Mouse (Mus musculus): ENCODE measurements around the gene Gpr142. TPM values are rescaled to one million over a fixed set of nuclear protein-coding genes. Genes with fewer than 3 reads are reported as not detected.
A peak's percentile ranks its signal among the peaks of the same experiment; 100 is the strongest.

Gene Gpr142
- polyA plus RNA-seq, 1 experiment = not detected

- Histone ChIP-seq H3K27me3 (replicated peaks; ENCODE audit: control insufficient read depth, insufficient read depth, low read length) (no peaks in the 10 kb centered on the region), H3K4me3 (ENCODE audit: insufficient read depth, low read depth, low read length) (no peak overlapping the region), H3K36me3 (ENCODE audit: control insufficient read depth, insufficient read depth, low read length) (no peaks in the 10 kb centered on the region), H3K4me1 (ENCODE audit: control insufficient read depth, insufficient read depth, low read length) (no peaks in the 10 kb centered on the region), H3K27ac (ENCODE audit: insufficient read depth, low read depth, low read length) (no peak overlapping the region)
- peak; percentile 93 for DNase-seq
- no peak for TF ChIP-seq POLR2A (IDR thresholded peaks at IDR 0.05; ENCODE audit: low read depth, low read length)
- TF ChIP-seq CTCF (conservative IDR thresholded peaks at IDR 0.05; ENCODE audit: insufficient read depth, insufficient read length, low read depth, low read length) = peak; percentile 89
- WGBS = 11% methylated on average over 6 of the region's 6 CpGs
Measured at GRCm38 (mm10) chr11:114812731-114813240, 14.1 kb downstream of the Gpr142 start.

- no peaks in the 10 kb centered on the region for H3K36me3 ChIP-seq (ENCODE audit: control insufficient read depth, insufficient read depth, low read length)
- no peaks in the 10 kb centered on the region for H3K27me3 ChIP-seq (replicated peaks; ENCODE audit: control insufficient read depth, insufficient read depth, low read length)
- 82% methylated on average over 11 of the region's 11 CpGs for WGBS
- DNase-seq = no peak
- TF ChIP-seq CTCF (conservative IDR thresholded peaks at IDR 0.05; ENCODE audit: insufficient read depth, insufficient read length, low read depth, low read length) (no peak), POLR2A (IDR thresholded peaks at IDR 0.05; ENCODE audit: low read depth, low read length) (no peak)
- H3K4me3 ChIP-seq (ENCODE audit: insufficient read depth, low read depth, low read length) = no peak overlapping the region
- H3K27ac ChIP-seq (ENCODE audit: insufficient read depth, low read depth, low read length) = no peak overlapping the region
- no peaks in the 10 kb centered on the region for H3K4me1 ChIP-seq (ENCODE audit: control insufficient read depth, insufficient read depth, low read length)
Measured at GRCm38 (mm10) chr11:114814873-114815592, 16.3 kb downstream of the Gpr142 start.

- no peaks in the 10 kb centered on the region for H3K36me3 ChIP-seq (ENCODE audit: control insufficient read depth, insufficient read depth, low read length)
- H3K27ac ChIP-seq (ENCODE audit: insufficient read depth, low read depth, low read length) = no peak overlapping the region
- no peaks in the 10 kb centered on the region for H3K27me3 ChIP-seq (replicated peaks; ENCODE audit: control insufficient read depth, insufficient read depth, low read length)
- 92% methylated on average over 4 of the region's 4 CpGs for WGBS
- TF ChIP-seq CTCF (conservative IDR thresholded peaks at IDR 0.05; ENCODE audit: insufficient read depth, insufficient read length, low read depth, low read length) (no peak), POLR2A (IDR thresholded peaks at IDR 0.05; ENCODE audit: low read depth, low read length) (no peak)
- no peak overlapping the region for H3K4me3 ChIP-seq (ENCODE audit: insufficient read depth, low read depth, low read length)
- H3K4me1 ChIP-seq (ENCODE audit: control insufficient read depth, insufficient read depth, low read length) = no peaks in the 10 kb centered on the region; the same call in 1 of the 2 replicates
- no peak for DNase-seq
Measured at GRCm38 (mm10) chr11:114816934-114817333, 18.2 kb downstream of the Gpr142 start.

- no peaks in the 10 kb centered on the region for H3K27me3 ChIP-seq (replicated peaks; ENCODE audit: control insufficient read depth, insufficient read depth, low read length)
- TF ChIP-seq POLR2A (IDR thresholded peaks at IDR 0.05; ENCODE audit: low read depth, low read length) (no peak), CTCF (conservative IDR thresholded peaks at IDR 0.05; ENCODE audit: insufficient read depth, insufficient read length, low read depth, low read length) (no peak)
- no peaks in the 10 kb centered on the region for H3K36me3 ChIP-seq (ENCODE audit: control insufficient read depth, insufficient read depth, low read length)
- peaks cover 10% of the 10 kb centered on the region; the same call in 1 of the 2 replicates for H3K4me1 ChIP-seq (ENCODE audit: control insufficient read depth, insufficient read depth, low read length)
- 78% methylated on average over 7 of the region's 7 CpGs for whole genome bisulfite sequencing
- H3K27ac ChIP-seq (ENCODE audit: insufficient read depth, low read depth, low read length) = no peak overlapping the region
- H3K4me3 ChIP-seq (ENCODE audit: insufficient read depth, low read depth, low read length) = no peak overlapping the region
- peak; percentile 31 for DNase-seq
Measured at GRCm38 (mm10) chr11:114818185-114818584, 19.5 kb downstream of the Gpr142 start.

GRCm38 (mm10) chr11:114819110-114819509, 20.4 kb downstream of the Gpr142 start:
- Histone ChIP-seq H3K36me3 (ENCODE audit: control insufficient read depth, insufficient read depth, low read length) (no peaks in the 10 kb centered on the region), H3K27me3 (replicated peaks; ENCODE audit: control insufficient read depth, insufficient read depth, low read length) (no peaks in the 10 kb centered on the region), H3K4me1 (ENCODE audit: control insufficient read depth, insufficient read depth, low read length) (peaks cover 17% of the 10 kb centered on the region; the same call in 1 of the 2 replicates), H3K27ac (ENCODE audit: insufficient read depth, low read depth, low read length) (no peak overlapping the region), H3K4me3 (ENCODE audit: insufficient read depth, low read depth, low read length) (no peak overlapping the region)
- DNase-seq = no peak
- WGBS = 78% methylated on average over 2 of the region's 2 CpGs
- TF ChIP-seq CTCF (conservative IDR thresholded peaks at IDR 0.05; ENCODE audit: insufficient read depth, insufficient read length, low read depth, low read length) (no peak), POLR2A (IDR thresholded peaks at IDR 0.05; ENCODE audit: low read depth, low read length) (no peak)

- TF ChIP-seq POLR2A (IDR thresholded peaks at IDR 0.05; ENCODE audit: low read depth, low read length) = no peak
- no peak for TF ChIP-seq CTCF (conservative IDR thresholded peaks at IDR 0.05; ENCODE audit: insufficient read depth, insufficient read length, low read depth, low read length)
- H3K4me1 ChIP-seq (ENCODE audit: control insufficient read depth, insufficient read depth, low read length) = peaks cover 17% of the 10 kb centered on the region; the same call in 1 of the 2 replicates
- no peak for DNase-seq
- WGBS = 55% methylated on average over 3 of the region's 3 CpGs
- H3K27ac ChIP-seq (ENCODE audit: insufficient read depth, low read depth, low read length) = no peak overlapping the region
- no peaks in the 10 kb centered on the region for H3K27me3 ChIP-seq (replicated peaks; ENCODE audit: control insufficient read depth, insufficient read depth, low read length)
- no peaks in the 10 kb centered on the region for H3K36me3 ChIP-seq (ENCODE audit: control insufficient read depth, insufficient read depth, low read length)
- H3K4me3 ChIP-seq (ENCODE audit: insufficient read depth, low read depth, low read length) = no peak overlapping the region
Measured at GRCm38 (mm10) chr11:114820444-114820843, 21.7 kb downstream of the Gpr142 start.

- DNase-seq = no peak
- TF ChIP-seq CTCF (conservative IDR thresholded peaks at IDR 0.05; ENCODE audit: insufficient read depth, insufficient read length, low read depth, low read length) (no peak), POLR2A (IDR thresholded peaks at IDR 0.05; ENCODE audit: low read depth, low read length) (no peak)
- H3K27me3 ChIP-seq (replicated peaks; ENCODE audit: control insufficient read depth, insufficient read depth, low read length) = no peaks in the 10 kb centered on the region
- no peaks in the 10 kb centered on the region for H3K36me3 ChIP-seq (ENCODE audit: control insufficient read depth, insufficient read depth, low read length)
- no peak overlapping the region for H3K4me3 ChIP-seq (ENCODE audit: insufficient read depth, low read depth, low read length)
- WGBS = 46% methylated on average over 1 of the region's 1 CpGs
- no peak overlapping the region for H3K27ac ChIP-seq (ENCODE audit: insufficient read depth, low read depth, low read length)
- peaks cover 17% of the 10 kb centered on the region; the same call in 1 of the 2 replicates for H3K4me1 ChIP-seq (ENCODE audit: control insufficient read depth, insufficient read depth, low read length)
Measured at GRCm38 (mm10) chr11:114821325-114821724, 22.6 kb downstream of the Gpr142 start.

All from kidney, adult 2 months (tissue).